Mouse (Mus musculus) lung, adult 2 months (tissue): ENCODE data around the gene Kcnn3.

Source experiments
- CTCF ChIP-seq: fragments of 200-500 bp; IDR thresholded peaks from 2 replicates; pipeline ENCODE4 v1.5.1; 2011; ENCODE audit warnings: mild to moderate bottlenecking, low read length, control low read depth; ENCODE audit not compliant: insufficient read depth
- POLR2A ChIP-seq: fragments of 200-500 bp; IDR thresholded peaks from 2 replicates; pipeline ENCODE4 v1.6.1; 2011; ENCODE audit warnings: low read depth, mild to moderate bottlenecking, control low read depth, low read length, borderline replicate concordance; ENCODE audit errors: extremely low read depth

GRCm38 (mm10) chr3:89633941-89634340 lies 114.0 kb downstream of the Kcnn3 start:
- no peak for TF ChIP-seq CTCF
- no peak for TF ChIP-seq POLR2A
